Mouse (Mus musculus) bone marrow macrophage, adult 2 months (primary cell): Measurements from ENCODE around the gene Pgam2. TPM values are rescaled to one million over a fixed set of nuclear protein-coding genes. Genes with fewer than 3 reads are reported as not detected.

Experiments
- H3K27ac ChIP-seq: 2 replicates; pipeline ENCODE4 v1.5.1; 2012; ENCODE audit warnings: low read depth, low read length; ENCODE audit not compliant: insufficient read depth
- H3K4me1 ChIP-seq: 2 replicates; pipeline ENCODE4 v1.6.1; 2012; ENCODE audit warnings: low read length; ENCODE audit not compliant: control insufficient read depth, insufficient read depth
- H3K4me3 ChIP-seq: 2 replicates; pipeline ENCODE4 v1.5.1; 2012; ENCODE audit warnings: mild to moderate bottlenecking, low read length, moderate library complexity; ENCODE audit not compliant: insufficient read depth
- CTCF ChIP-seq: IDR thresholded peaks from 2 replicates; pipeline ENCODE4 v1.5.1; 2012; ENCODE audit warnings: low read depth, mild to moderate bottlenecking, low read length, moderate library complexity
- POLR2A ChIP-seq: IDR thresholded peaks from 2 replicates; pipeline ENCODE4 v1.6.1; 2012; ENCODE audit warnings: mild to moderate bottlenecking, low read depth, low read length, borderline replicate concordance
- polyA plus RNA-seq: library from polyadenylated mRNA; stranded (reverse); fragments of >200 nt; gene quantifications from 2 replicates; pipeline ENCODE4 v1.2.4, GENCODE M21; 2012; ENCODE audit not compliant: missing spikeins, insufficient read depth, insufficient read length

The Pgam2 gene
- polyA plus RNA-seq, 1 experiment, result not detected

GRCm38 (mm10) chr11:5782199-5782944 lies 21.2 kb downstream of the Pgam2 start:
- no peak for TF ChIP-seq POLR2A
- no peak for TF ChIP-seq CTCF
- peaks cover 34% of the 10 kb centered on the region for H3K4me1 ChIP-seq
- no peak overlapping the region for H3K4me3 ChIP-seq
- no peak overlapping the region for H3K27ac ChIP-seq

GRCm38 (mm10) chr11:5780035-5780499 lies 23.5 kb downstream of the Pgam2 start:
- Histone ChIP-seq H3K4me3 (no peak overlapping the region), H3K27ac (peak overlapping the region; percentile 60), H3K4me1 (peaks cover 14% of the 10 kb centered on the region)
- TF ChIP-seq CTCF, result no peak
- no peak for TF ChIP-seq POLR2A

GRCm38 (mm10) chr11:5778481-5778880 lies 25.1 kb downstream of the Pgam2 start:
- no peak overlapping the region for H3K27ac ChIP-seq
- peaks cover 14% of the 10 kb centered on the region for H3K4me1 ChIP-seq
- TF ChIP-seq POLR2A (no peak), CTCF (peak; percentile 36; the same call in 1 of the 2 replicates)
- no peak overlapping the region for H3K4me3 ChIP-seq

- Histone ChIP-seq H3K4me1 (no peaks in the 10 kb centered on the region), H3K27ac (no peak overlapping the region), H3K4me3 (no peak overlapping the region)
- no peak for TF ChIP-seq CTCF
- no peak for TF ChIP-seq POLR2A
Observed at GRCm38 (mm10) chr11:5766019-5766418, 37.5 kb downstream of the Pgam2 start.

GRCm38 (mm10) chr11:5762633-5762982 lies 40.9 kb downstream of the Pgam2 start:
- TF ChIP-seq CTCF (no peak), POLR2A (no peak)
- Histone ChIP-seq H3K4me3 (peak overlapping the region; percentile 87), H3K27ac (peak overlapping the region; percentile 26), H3K4me1 (peaks cover 23% of the 10 kb centered on the region)

- peak within 1 kb of the TSS; percentile 87 for H3K4me3 ChIP-seq
- H3K27ac ChIP-seq, result peak within 1 kb of the TSS; percentile 89
- H3K4me1 ChIP-seq, result peaks cover 26% of the 10 kb centered on the region
- TF ChIP-seq CTCF, result no peak
- peak; percentile 55 for TF ChIP-seq POLR2A
Observed at GRCm38 (mm10) chr11:5761820-5762632, 41.5 kb downstream of the Pgam2 start, which contains the start of gene Urgcp. Gene Urgcp, minus strand, starts transcription at chr11:5762376.

- no peak overlapping the region for H3K4me3 ChIP-seq
- TF ChIP-seq POLR2A (no peak), CTCF (no peak)
- peaks cover 10% of the 10 kb centered on the region for H3K4me1 ChIP-seq
- no peak overlapping the region for H3K27ac ChIP-seq
Observed at GRCm38 (mm10) chr11:5753755-5754154, 49.8 kb downstream of the Pgam2 start.

Other genes with a start within 250 kb of the Pgam2 start
- gene Ankrd36, start 234.0 kb downstream of the Pgam2 start, polyA plus RNA-seq, result not detected in 2 replicates
- 58.6 and 67.8 TPM in 2 replicates for gene Mrps24, start 88.1 kb downstream of the Pgam2 start, polyA plus RNA-seq
- 9.8 and 17.3 TPM in 2 replicates for gene Urgcp, start 41.4 kb downstream of the Pgam2 start, polyA plus RNA-seq
- gene Dbnl, start 15.2 kb downstream of the Pgam2 start, polyA plus RNA-seq, result 59.1 and 61.9 TPM in 2 replicates
- 11.4 and 14.4 TPM in 2 replicates for gene Polm, start 34.3 kb upstream of the Pgam2 start, polyA plus RNA-seq
- 2.8 and 4.8 TPM in 2 replicates for gene Aebp1, start 58.2 kb upstream of the Pgam2 start, polyA plus RNA-seq
- 13.5 and 13.8 TPM in 2 replicates for gene Pold2, start 74.6 kb upstream of the Pgam2 start, polyA plus RNA-seq
- gene Myl7, start 95.0 kb upstream of the Pgam2 start, polyA plus RNA-seq, result not detected in 2 replicates
- not detected in 2 replicates for gene Gck, start 146.3 kb upstream of the Pgam2 start, polyA plus RNA-seq
- gene Ykt6, start 152.0 kb upstream of the Pgam2 start, polyA plus RNA-seq, result 48.1 and 50.0 TPM in 2 replicates